Mouse (Mus musculus) gastrocnemius, adult 8-10 months (tissue): ENCODE measurements around the gene Cmip. TPM values are rescaled to one million over a fixed set of nuclear protein-coding genes. Genes with fewer than 3 reads are reported as not detected.
"Not testable (repeated sequence)": the region's sequence is repeated elsewhere in the genome, so short reads cannot be mapped to it uniquely, and the experiment has no call there.

Experiments used
- DNase-seq, 2 experiments: peaks; one replicate each; pipeline ENCODE4 v3.0.0; 2022; ENCODE audit warnings: low spot score in 2 of 2
- total RNA-seq, 4 experiments: library from RNA; stranded (reverse); gene quantifications; 2 replicates each; pipeline ENCODE4 v1.2.4; 2022

Gene Cmip
- total RNA-seq, 4 experiments from 2014 or later, result 3.8 to 7.3 (median 6.2) TPM

- no peak for DNase-seq
Measured at GRCm38 (mm10) chr8:117412232-117412631, 155.4 kb downstream of the Cmip start.

DNA sequence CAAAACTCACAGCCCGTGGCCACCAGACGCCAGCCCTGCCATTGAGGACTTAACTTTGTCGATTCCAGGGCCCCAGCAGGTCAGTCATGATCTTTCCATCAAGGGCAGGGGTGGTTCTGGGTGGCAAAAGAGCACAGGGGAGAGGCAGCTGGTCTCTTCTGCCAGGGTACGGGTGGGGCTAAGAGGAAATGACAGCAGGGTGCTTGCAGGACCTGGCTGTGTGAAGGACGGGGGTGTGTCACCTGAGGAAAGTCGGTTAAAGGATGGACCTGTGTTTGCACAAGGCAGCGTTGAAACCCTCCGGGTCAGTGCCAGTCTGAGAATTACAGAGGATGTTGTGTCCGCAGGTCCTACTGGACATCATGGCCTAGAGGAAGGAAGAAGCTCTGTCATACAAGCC is 161.0 kb downstream of the Cmip start:
- DNase-seq, result no peak

DNA sequence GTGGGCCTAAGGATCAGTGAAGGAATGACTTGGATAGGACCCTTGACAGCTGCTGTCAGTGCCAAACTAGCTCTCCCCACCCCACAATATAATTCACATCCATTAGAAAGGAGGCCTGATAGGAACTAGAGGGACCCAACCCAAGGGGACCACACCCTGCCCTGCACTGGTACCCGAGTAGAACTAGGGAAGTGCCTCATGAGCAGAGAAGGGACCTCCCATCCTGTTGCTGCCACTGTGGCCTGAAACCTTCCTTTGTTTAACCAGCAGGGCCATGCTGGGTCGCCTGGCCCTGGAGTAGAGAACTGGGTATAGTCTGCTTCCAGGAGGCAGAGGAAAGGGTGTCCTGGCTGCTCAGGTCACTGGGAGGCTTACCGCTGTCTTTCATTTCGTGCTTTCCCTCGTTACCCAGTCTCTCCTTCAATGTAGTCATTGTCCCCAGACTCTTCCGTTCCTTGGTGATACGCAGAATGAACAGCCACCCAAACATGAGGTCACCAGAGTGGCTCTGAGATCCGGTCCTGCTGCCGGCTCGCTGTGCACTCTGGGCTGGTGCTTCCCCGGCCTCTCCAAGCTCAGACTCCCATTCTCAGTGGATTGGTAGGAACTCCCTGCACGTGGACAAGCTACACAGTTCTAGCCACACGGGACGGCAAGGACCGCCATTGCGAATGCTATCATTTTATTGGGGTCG is 164.1 kb downstream of the Cmip start:
- no peak for DNase-seq

DNA sequence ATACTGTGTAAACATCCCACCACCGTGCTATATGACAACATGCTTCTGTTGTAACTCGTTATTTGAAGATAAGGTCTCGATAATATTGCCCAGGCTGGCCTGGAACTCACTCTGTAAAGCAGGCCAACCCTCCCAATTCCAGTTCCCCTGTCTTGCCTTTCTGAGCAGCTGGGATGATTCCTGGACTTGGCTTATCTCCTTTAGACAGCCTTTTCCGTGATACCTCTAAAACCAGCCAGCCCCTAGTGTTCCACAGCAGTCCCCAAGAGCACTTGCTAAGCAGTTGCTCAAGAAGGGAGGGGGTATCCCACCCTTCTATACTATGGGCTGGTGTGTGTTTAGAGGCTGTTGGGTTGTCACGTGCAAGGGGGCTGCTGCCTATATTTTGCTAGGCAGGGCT is 165.0 kb downstream of the Cmip start:
- no peak for DNase-seq

DNA sequence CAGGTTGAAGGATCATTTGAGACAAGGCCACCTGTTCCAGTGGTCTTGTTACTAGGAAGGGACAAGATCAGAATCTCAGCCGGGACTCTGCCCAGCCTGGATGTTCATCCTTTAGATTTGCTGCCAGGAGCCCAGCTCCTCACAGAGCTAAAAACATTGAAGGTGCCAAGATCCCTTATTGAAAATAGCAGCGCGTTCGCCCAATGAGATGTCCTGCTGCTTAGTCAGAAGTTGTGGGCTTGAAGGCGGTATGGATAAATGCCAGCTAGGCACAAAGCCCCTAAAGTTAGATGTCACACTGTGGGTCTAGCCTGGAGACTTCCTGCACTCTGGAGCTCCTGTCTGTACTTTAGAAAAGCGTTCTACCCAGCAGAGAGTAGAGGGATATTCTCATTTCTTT is 165.5 kb downstream of the Cmip start:
- no peak for DNase-seq

GRCm38 (mm10) chr8:117423029-117423428 is 166.2 kb downstream of the Cmip start:
- DNase-seq, result peak; percentile 87 to 93

DNA sequence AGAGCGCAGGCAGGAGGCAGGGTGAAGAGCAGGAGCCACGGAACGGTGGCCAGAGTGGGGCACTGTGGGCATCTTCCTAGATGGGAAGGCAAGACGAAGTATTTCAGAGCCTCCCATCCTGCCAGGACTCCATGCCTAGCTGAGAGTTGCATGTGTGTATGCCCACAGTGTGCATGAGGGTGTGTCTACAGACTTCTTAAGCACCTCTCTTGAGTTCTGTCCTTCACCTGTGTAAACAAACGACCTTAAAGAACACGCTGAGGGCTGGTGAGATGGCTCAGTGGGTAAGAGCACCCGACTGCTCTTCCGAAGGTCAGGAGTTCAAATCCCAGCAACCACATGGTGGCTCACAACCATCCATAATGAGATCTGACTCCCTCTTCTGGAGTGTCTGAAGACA is 171.0 kb downstream of the Cmip start:
- DNase-seq, result not testable (repeated sequence)

- no peak for DNase-seq
Measured at GRCm38 (mm10) chr8:117428524-117429162, 171.8 kb downstream of the Cmip start.

GRCm38 (mm10) chr8:117430624-117431023 is 173.8 kb downstream of the Cmip start:
- no peak for DNase-seq

GRCm38 (mm10) chr8:117431554-117431953 is 174.7 kb downstream of the Cmip start:
- DNase-seq, result no peak

DNA sequence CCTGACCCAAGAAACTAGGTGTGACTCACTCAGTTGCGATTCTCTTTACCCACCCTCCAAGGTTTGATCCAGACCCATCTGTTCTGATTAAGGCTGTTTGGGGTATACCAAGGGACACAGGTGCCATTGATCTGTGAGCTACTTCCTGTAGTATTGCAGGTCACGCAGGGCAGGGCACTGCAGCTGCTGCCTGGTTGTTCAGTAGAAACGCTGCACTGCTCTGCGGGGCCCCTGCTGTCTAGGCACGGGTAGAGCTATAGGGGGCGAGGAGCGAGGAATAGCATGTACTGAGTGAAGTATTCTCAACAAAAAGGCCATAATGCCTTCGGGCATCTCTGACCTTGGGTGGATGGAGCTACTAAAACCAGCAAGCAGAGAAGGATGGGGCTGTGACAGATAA is 175.2 kb downstream of the Cmip start:
- no peak for DNase-seq

GRCm38 (mm10) chr8:117433968-117434367 is 177.1 kb downstream of the Cmip start:
- DNase-seq, result no peak

GRCm38 (mm10) chr8:117436786-117437185 is 179.9 kb downstream of the Cmip start:
- DNase-seq, result no peak

DNA sequence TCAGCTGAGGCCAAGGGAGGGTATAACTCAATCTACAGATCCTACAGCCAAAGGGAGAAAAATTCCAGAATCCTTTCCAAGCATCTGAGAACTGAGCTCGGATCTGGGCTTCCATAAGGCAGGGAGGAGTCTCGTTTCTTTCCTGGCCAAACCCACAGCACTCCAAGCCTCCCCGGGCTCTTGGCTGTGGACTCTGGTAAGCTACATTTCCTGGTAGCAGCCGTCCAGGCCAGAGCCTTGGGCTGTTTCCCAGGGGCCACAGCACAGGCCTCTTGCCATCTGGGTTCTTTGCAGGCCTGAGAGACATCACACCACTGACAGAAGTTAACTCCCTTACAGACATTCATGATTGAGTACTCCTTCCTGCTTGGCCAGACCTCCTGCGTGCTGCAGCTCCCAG is 180.8 kb downstream of the Cmip start:
- peak; percentile 35 to 47 for DNase-seq

DNA sequence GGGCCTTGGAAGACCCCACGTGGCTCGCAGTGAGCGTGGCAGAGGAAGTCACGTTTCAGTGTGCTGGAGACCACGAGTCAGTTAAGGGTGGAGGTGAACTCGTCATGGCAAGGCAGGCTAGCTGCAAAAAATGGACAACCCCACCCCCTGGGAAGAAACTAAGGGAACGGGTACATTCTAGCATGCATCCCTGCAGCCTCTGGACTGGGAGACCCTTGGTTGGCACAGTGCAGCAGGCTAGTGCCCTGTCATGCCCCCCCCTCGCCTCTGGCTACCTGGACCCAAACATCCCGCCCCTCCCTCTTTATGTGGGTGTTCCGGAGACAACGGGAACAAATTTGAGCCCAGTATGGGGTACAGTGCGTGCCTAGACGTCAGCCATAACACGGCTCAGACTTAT is 183.5 kb downstream of the Cmip start:
- DNase-seq, result no peak

- no peak for DNase-seq
Measured at GRCm38 (mm10) chr8:117440759-117441158, 183.9 kb downstream of the Cmip start.

GRCm38 (mm10) chr8:117445507-117445906 is 188.6 kb downstream of the Cmip start:
- no peak for DNase-seq

DNA sequence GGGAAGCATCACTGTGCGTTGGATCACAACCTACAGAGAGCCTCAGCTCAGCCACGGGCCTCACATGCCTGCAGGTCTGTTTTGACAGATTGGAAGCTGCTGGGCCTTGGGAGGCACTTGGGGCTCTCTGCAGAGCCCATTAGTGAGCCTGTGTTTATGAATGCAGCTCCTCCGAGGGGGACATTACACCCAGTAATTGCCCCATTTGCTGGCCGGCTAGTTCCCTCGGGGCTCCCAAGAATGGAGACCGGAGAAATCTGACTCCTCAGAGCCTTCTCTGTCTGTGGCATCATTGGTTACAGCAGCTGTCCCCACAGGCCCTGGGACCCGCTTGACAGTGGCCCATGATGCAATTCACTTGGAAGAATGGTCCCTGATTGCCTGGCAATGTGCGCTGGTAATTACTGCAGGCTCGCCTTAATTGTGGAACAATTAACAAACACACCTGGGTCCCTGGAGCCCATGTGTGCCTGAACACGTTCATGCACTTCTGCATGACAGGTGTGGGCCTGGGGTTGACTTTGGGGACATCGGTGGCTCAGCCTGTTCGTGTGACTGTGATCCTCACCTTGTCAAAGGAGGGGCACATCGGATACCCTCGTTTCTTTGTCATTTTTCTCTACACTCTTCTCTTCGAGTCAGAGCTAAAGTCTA is 189.6 kb downstream of the Cmip start:
- no peak for DNase-seq

- no peak for DNase-seq
Measured at GRCm38 (mm10) chr8:117451072-117451471, 194.2 kb downstream of the Cmip start.

DNA sequence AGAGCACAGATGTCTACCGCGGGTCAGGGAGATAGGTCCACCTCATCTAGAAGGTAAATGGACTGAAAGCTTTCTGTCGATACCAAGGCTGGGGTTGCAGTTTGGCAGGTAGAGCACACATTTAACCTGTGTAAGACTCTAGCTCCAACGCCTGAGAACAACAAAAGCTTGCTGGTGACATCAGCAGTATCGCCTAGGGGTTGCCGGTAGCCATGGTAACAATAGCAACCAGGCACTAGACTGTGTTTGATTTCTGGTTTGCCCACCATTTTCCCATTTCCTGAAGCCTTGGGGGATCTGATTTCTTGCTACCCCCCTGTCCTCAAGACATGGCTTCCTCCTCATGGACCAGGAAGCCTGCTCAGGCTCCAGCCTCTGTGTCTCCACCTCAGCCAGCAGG is 197.1 kb downstream of the Cmip start:
- no peak for DNase-seq

DNA sequence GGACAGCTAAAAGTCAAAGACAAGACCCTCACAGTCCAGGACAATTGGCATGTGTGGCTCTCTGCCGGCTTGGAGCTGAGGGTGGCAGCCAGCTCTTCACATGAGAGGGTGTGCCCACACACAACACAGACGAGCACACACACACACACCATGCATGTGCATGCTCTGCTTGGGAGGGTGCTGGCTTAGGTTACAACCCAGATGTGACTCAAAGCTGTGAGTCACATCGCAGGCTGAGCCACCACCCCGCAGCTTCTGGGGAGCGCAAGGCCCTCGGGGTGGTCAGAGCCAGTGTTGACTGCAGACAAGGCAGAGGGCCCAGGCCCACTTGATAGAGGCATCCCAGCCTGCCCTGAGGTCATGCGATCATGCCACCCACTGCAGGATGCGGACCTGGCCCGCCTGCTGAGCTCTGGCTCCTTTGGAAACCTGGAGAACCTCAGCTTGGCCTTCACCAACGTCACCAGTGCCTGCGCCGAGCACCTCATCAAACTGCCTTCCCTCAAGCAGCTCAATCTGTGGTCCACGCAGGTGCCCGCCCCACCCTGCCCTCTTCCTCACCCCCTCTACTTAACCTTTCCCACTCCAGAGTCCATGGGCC is 197.8 kb downstream of the Cmip start:
- DNase-seq, result no peak

GRCm38 (mm10) chr8:117455701-117456100 is 198.8 kb downstream of the Cmip start:
- DNase-seq, result no peak
